Mouse (Mus musculus) megakaryocyte, embryonic 14.5 days (primary cell): Measurements from ENCODE around the gene Acvr1c.

Experiments used
- FLI1 ChIP-seq: IDR thresholded peaks from 2 replicates; pipeline ENCODE4 v1.6.1; 2012; ENCODE audit warnings: low read length, inconsistent platforms, mixed read lengths
- GATA1 ChIP-seq: IDR thresholded peaks from 3 replicates; pipeline ENCODE4 v1.6.1; 2012; ENCODE audit warnings: mixed read lengths, low read length, inconsistent platforms, borderline replicate concordance

GRCm38 (mm10) chr2:58336730-58337129 is 21.0 kb downstream of the Acvr1c start:
- TF ChIP-seq FLI1 (no peak), GATA1 (no peak)
